Comparison of ENCODE assay signal across 11 mouse cellular contexts in the genomic region with DNA sequence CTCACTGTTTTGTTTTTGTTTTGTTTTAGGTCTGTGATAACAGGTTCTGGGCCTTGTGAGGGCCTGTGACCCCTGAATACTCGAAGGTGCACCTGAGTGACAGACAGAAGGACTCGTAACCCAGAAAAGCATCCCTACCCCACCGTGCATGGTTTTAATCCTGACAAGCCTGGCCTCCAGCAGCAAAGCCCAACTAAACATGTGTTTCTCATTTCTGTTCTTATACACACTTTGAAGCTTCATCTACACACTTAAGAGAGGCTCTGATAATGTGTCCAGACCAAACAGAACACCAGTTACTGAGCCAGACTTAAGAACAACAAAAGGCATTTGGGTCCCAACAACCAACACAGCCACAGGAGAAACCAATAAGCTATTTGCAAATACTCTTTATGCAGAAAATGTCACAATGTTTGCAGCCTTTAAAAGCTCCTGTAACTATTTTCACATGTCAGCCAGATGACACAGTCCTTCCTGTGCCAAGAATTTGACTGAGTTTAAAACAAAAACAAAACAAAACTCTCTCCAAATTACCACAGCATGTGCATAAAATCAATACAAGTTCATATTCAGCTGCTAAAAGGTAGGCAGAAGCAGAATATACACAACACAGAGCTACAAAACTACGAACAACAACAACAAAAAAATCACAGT. TPM values are rescaled to one million over a fixed set of nuclear protein-coding genes. Genes with fewer than 3 reads are reported as not detected.
DNase-seq lines count a peak whose midpoint lies in the region; ATAC-seq lines count a peak whose summit lies in the region.
"Had no signal": no experiment of that assay in that cellular context is flagged by ENCODE, and none has a peak within 500 bp of the region (broad histone marks: within the 10 kb centered on the region; RNA-seq: fewer than 3 reads in every experiment).

No protein-coding gene starts in this region.

- ATAC-seq in forebrain, embryonic 15.5 days (replicated peaks), result 0 out of 2 replicates have a peak, but pooled peaks have one; percentile 46
- ATAC-seq in forebrain, embryonic 12.5 days (ENCODE audit: low FRiP score), result no peak
- no peak for ATAC-seq in kidney, embryonic 15.5 days (replicated peaks; ENCODE audit: low FRiP score)
- ATAC-seq in kidney, embryonic 14.5 days (ENCODE audit: low FRiP score, low TSS enrichment), result no peak
- no peak for ATAC-seq in activated CD4-positive, CD25-positive, alpha-beta regulatory T cell, adult 4 months

- no peaks in the 10 kb centered on the region for H3K4me1 ChIP-seq in forebrain, embryonic 15.5 days
- H3K4me1 ChIP-seq in forebrain, embryonic 12.5 days, result no peaks in the 10 kb centered on the region
- peaks cover 15% of the 10 kb centered on the region; the same call in 1 of the 2 replicates for H3K4me1 ChIP-seq in kidney, embryonic 15.5 days
- H3K4me1 ChIP-seq in kidney, embryonic 14.5 days (ENCODE audit: control insufficient read depth, insufficient read depth, low read length), result no peaks in the 10 kb centered on the region
- H3K4me1 ChIP-seq in brown adipose tissue, adult 24 weeks (ENCODE audit: control insufficient read depth, insufficient read depth, insufficient read length, low read length), result no peaks in the 10 kb centered on the region; the same call in 1 of the 2 replicates

- no peak overlapping the region for H3K9ac ChIP-seq in forebrain, embryonic 15.5 days (replicated peaks)
- no peak overlapping the region for H3K9ac ChIP-seq in forebrain, embryonic 12.5 days
- H3K9ac ChIP-seq in kidney, embryonic 15.5 days, result no peak overlapping the region
- H3K9ac ChIP-seq in kidney, embryonic 14.5 days (ENCODE audit: low read depth, low read length), result no peak overlapping the region

- H3K27ac ChIP-seq in forebrain, embryonic 15.5 days (replicated peaks), result no peak overlapping the region
- no peak overlapping the region for H3K27ac ChIP-seq in forebrain, embryonic 12.5 days
- H3K27ac ChIP-seq in kidney, embryonic 15.5 days, result 0 out of 2 replicates have a peak overlapping the region, but pooled peaks have one; percentile 32
- H3K27ac ChIP-seq in kidney, embryonic 14.5 days (ENCODE audit: low read depth, low read length), result no peak overlapping the region
- H3K27ac ChIP-seq in brown adipose tissue, adult 24 weeks (replicated peaks; ENCODE audit: low read depth, low read length), result 0 out of 2 replicates have a peak overlapping the region, but pooled peaks have one; percentile 28

- 75% methylated on average over 4 of the region's 4 CpGs for WGBS in forebrain, embryonic 15.5 days
- WGBS in forebrain, embryonic 12.5 days, result 77% methylated on average over 4 of the region's 4 CpGs
- 62% methylated on average over 4 of the region's 4 CpGs for WGBS in kidney, embryonic 15.5 days
- 64% methylated on average over 4 of the region's 4 CpGs for WGBS in kidney, embryonic 14.5 days

- no peak overlapping the region for H3K4me2 ChIP-seq in forebrain, embryonic 15.5 days (replicated peaks)
- H3K4me2 ChIP-seq in forebrain, embryonic 12.5 days, result no peak overlapping the region
- H3K4me2 ChIP-seq in kidney, embryonic 15.5 days, result no peak overlapping the region
- H3K4me2 ChIP-seq in kidney, embryonic 14.5 days (replicated peaks; ENCODE audit: low read depth, low read length), result no peak overlapping the region

- H3K4me3 ChIP-seq in forebrain, embryonic 15.5 days, result no peak overlapping the region
- H3K4me3 ChIP-seq in forebrain, embryonic 12.5 days (replicated peaks), result no peak overlapping the region
- no peak overlapping the region for H3K4me3 ChIP-seq in kidney, embryonic 15.5 days (replicated peaks)
- no peak overlapping the region for H3K4me3 ChIP-seq in kidney, embryonic 14.5 days (ENCODE audit: low read length)
- no peak overlapping the region for H3K4me3 ChIP-seq in brown adipose tissue, adult 24 weeks (ENCODE audit: insufficient read depth, low read depth, low read length)
- H3K4me3 ChIP-seq: forebrain, embryonic 10.5 days had no signal

- no peaks in the 10 kb centered on the region for H3K36me3 ChIP-seq in forebrain, embryonic 15.5 days
- H3K36me3 ChIP-seq in forebrain, embryonic 12.5 days (replicated peaks), result no peaks in the 10 kb centered on the region
- no peaks in the 10 kb centered on the region for H3K36me3 ChIP-seq in kidney, embryonic 15.5 days
- no peaks in the 10 kb centered on the region for H3K36me3 ChIP-seq in kidney, embryonic 14.5 days (ENCODE audit: control insufficient read depth, insufficient read depth, low read length)

- no peaks in the 10 kb centered on the region for H3K9me3 ChIP-seq in forebrain, embryonic 15.5 days
- H3K9me3 ChIP-seq in forebrain, embryonic 12.5 days, result no peaks in the 10 kb centered on the region
- H3K9me3 ChIP-seq in kidney, embryonic 15.5 days (replicated peaks), result no peaks in the 10 kb centered on the region
- H3K9me3 ChIP-seq in kidney, embryonic 14.5 days (ENCODE audit: control insufficient read depth, low read length), result no peaks in the 10 kb centered on the region
- H3K9me3 ChIP-seq: forebrain, embryonic 10.5 days had no signal

- peak; percentile 63 for DNase-seq in forelimb bud, embryonic 11.5 days (ENCODE audit: low read depth, low spot score)
- no peak for DNase-seq in layer of hippocampus, postnatal 25 days (ENCODE audit: extremely low spot score in 1 of 2, low spot score in 1 of 2)
- DNase-seq: cerebellum, postnatal 10 days; thymus, postnatal 25 days had no signal

- no peaks in the 10 kb centered on the region for H3K27me3 ChIP-seq in forebrain, embryonic 15.5 days
- H3K27me3 ChIP-seq in forebrain, embryonic 12.5 days, result no peaks in the 10 kb centered on the region
- H3K27me3 ChIP-seq in kidney, embryonic 15.5 days, result no peaks in the 10 kb centered on the region
- no peaks in the 10 kb centered on the region for H3K27me3 ChIP-seq in kidney, embryonic 14.5 days (ENCODE audit: control insufficient read depth, insufficient read depth, low read length)

RNA-seq across cellular contexts. Expression of a gene that starts 39.9 kb away (rescaled TPM):
- 2.8 and 3.0 TPM in 2 replicates for polyA plus RNA-seq in forebrain, embryonic 15.5 days (2015; fragmentation: Nextera tagmentation; extraction: Ambion mirVana)
- polyA plus RNA-seq in forebrain, embryonic 12.5 days (2016; fragmentation: Nextera tagmentation; extraction: Ambion mirVana), result 8.3 and 11.2 TPM in 2 replicates
- polyA plus RNA-seq in kidney, embryonic 15.5 days (2015; fragmentation: Nextera tagmentation; extraction: Ambion mirVana), result 14.8 and 17.5 TPM in 2 replicates
- 15.4 and 24.8 TPM in 2 replicates for polyA plus RNA-seq in kidney, embryonic 14.5 days (2014; fragmentation: Nextera tagmentation; extraction: Ambion mirVana)
- polyA plus RNA-seq in brown adipose tissue, adult 24 weeks (2012; ENCODE audit: insufficient read depth, insufficient read length, missing spikeins), result 3.1 and 6.9 TPM in 2 replicates
- polyA plus RNA-seq in activated CD4-positive, CD25-positive, alpha-beta regulatory T cell, adult 4 months (2017; shearing (Covaris generic)), result 10 to 100 TPM; 10.3 to 10.4 TPM
- total RNA-seq in layer of hippocampus, postnatal 25 days (2021), result 1 to 10 TPM; 6.9 to 7.2 TPM

Comparison
In these comparisons a context has a peak if more than half of its experiments do, and no peak if none do; other contexts are left out.
1. H3K27ac ChIP-seq: peak in kidney, embryonic 15.5 days (single experiment) and brown adipose tissue, adult 24 weeks (single experiment); none in forebrain, embryonic 15.5 days (single experiment), forebrain, embryonic 12.5 days (single experiment) and kidney, embryonic 14.5 days (single experiment).